Mouse (Mus musculus) right cerebral cortex, adult 18-20 months (tissue): ENCODE data around the gene Slc9a9.

Experiments used
- DNase-seq: peaks from one replicate; pipeline ENCODE4 v3.0.0; 2022; ENCODE audit warnings: mixed read lengths

Slc9a9 gene

GRCm38 (mm10) chr9:94969131-94969530 lies 299.4 kb downstream of the Slc9a9 start:
- peak; percentile 56 for DNase-seq

GRCm38 (mm10) chr9:94972021-94972420 lies 302.3 kb downstream of the Slc9a9 start:
- DNase-seq = peak; percentile 62

DNA sequence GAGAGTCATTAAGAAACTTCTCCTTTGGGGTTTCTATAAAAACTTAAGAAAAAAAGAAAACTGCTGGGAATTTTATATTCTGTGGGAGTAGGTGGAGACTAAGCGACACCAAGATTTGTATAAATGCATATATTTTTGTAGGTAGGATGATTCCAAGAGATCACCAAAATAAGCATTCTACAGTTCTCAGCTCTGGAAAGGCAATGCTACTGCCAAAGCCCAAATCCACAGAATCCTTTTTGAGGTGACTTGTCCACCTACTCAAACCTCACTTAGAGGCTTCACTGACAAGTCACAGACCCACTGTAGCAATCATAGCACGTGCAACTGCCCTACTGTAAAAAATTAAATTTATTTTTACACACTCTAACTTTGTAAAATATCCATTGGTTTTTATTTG lies 303.0 kb downstream of the Slc9a9 start:
- peak; percentile 39 for DNase-seq

- no peak for DNase-seq
Observed at GRCm38 (mm10) chr9:94976191-94976590, 306.5 kb downstream of the Slc9a9 start.

GRCm38 (mm10) chr9:94993575-94993974 lies 323.9 kb downstream of the Slc9a9 start:
- DNase-seq = no peak

- DNase-seq = peak; percentile 46
Observed at GRCm38 (mm10) chr9:95020136-95020706, 350.5 kb downstream of the Slc9a9 start.

GRCm38 (mm10) chr9:95034140-95034970 lies 364.6 kb downstream of the Slc9a9 start:
- no peak for DNase-seq

GRCm38 (mm10) chr9:95036209-95036608 lies 366.5 kb downstream of the Slc9a9 start:
- no peak for DNase-seq

GRCm38 (mm10) chr9:95042420-95042819 lies 372.7 kb downstream of the Slc9a9 start:
- DNase-seq = no peak

DNA sequence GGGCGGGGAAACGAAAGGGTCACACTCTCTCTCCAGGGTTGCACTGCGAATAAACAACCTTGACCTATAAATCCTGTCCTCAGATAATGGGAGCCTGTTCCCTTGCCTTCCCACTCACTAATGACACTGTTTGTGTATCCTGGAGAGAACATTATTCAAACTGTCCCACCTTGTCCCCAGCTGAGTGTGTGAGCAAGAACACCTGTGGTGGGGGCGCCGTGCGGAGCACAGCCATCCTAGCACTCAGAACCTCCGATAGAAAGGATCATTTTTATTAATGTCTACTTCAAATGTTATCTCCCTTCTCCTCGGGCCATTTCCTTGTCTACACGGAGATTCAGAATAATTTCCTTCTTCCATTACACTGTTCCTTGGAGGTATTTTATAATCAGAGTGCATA lies 382.5 kb downstream of the Slc9a9 start:
- DNase-seq = no peak

- DNase-seq = no peak
Observed at GRCm38 (mm10) chr9:95053183-95053582, 383.5 kb downstream of the Slc9a9 start.

GRCm38 (mm10) chr9:95055843-95056242 lies 386.1 kb downstream of the Slc9a9 start:
- no peak for DNase-seq

DNA sequence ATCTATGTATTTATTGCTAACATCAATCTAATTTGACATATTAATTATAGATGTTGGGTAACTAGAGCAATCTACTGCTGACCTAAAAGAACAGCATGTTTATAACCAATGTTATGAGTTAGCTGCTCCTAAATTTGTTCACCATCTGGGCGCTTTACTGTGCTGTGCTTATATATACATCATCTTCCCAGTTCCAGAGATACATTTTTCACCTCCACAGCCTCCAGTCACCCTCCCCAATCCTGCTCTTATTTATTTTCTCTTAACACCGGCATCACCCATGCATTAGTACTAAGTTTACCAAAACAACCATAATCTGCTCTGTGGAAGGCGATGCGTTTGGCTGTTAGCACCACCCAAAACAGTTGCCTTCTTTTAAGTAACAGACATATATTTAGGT lies 391.0 kb downstream of the Slc9a9 start:
- DNase-seq = no peak

DNA sequence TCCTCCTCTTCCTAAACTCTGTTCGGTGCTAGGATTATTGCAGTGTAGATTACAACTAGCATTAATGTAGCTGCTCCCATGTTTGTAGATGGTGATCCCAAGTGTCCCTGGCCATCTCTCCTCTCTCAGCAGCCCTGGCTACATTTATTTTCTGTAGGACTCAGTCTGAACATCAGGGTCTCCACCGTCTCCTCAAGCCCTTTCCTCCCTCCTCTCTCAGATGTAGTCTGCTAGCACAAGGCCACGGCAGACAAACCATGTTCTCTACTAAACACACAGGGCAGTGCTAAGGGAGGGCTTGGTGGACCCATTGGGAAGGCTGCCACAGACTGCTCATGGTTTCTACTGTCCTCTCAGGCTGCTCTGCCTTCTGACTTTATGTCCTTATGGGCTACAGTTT lies 397.3 kb downstream of the Slc9a9 start:
- DNase-seq = no peak

DNA sequence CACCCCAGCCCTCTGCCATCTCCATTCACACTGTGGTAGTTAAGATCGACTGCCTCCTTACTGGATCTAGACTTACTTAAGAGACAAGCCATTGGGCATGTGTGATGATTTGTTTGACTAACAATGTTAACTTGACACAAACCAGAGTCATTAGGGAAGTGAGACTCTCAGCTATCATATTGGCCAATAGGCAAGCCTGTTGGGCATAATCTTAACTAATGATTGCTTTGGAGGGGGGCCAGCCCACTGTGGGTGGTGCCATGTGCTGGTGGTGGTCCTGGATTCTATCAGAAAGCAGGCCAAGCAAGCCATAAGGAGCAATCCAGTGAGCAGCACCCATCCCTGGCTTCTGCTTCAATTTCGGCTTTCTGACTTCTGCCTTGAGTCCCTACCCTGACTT lies 398.8 kb downstream of the Slc9a9 start:
- no peak for DNase-seq

- DNase-seq = no peak
Observed at GRCm38 (mm10) chr9:95070832-95071519, 401.3 kb downstream of the Slc9a9 start.

DNA sequence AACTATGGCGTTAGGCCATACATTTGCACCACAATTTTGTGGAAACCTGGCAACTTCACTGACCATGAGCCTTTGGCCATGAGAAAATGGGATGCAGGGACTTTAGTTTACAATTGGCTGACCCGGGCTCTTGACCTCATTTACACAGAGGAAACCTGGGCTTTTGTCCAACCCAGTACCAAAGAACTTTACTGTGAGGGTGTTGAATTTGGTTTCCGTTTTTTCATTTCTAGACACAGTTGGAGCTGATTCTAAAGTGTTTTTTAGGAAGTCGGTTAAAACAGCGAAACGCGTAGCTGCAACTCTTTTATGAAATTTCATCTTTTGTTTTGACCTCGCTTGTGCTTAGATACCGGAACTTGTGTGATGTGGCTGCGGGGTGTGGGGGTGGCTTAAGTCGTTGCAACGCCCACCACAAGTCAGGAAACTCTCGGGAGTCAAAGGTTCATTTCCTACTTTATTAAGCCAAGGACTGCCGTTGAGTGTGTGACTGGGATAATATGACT lies 402.8 kb downstream of the Slc9a9 start:
- no peak for DNase-seq

- no peak for DNase-seq
Observed at GRCm38 (mm10) chr9:95073691-95074090, 404.0 kb downstream of the Slc9a9 start.

GRCm38 (mm10) chr9:95075856-95076255 lies 406.1 kb downstream of the Slc9a9 start:
- peak; percentile 39 for DNase-seq

DNA sequence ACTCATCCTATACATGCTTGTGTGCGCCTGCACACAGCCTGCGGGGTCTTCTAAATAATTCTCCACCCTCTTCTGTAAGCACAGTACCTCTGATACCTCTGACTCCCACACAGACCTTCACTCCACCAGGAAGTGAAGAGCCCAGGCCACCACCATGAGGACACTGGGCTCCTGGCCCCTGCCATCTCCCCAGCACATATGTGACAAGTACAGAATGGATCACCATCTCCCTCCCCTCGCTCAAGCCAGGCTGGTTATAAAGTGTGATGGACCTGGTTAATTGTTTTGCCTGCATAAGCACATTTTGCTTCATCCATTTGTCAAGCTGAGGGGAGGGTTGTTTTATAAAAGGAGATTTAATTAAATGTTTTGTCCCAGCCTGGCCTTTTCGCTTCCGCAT lies 408.2 kb downstream of the Slc9a9 start:
- DNase-seq = no peak

DNA sequence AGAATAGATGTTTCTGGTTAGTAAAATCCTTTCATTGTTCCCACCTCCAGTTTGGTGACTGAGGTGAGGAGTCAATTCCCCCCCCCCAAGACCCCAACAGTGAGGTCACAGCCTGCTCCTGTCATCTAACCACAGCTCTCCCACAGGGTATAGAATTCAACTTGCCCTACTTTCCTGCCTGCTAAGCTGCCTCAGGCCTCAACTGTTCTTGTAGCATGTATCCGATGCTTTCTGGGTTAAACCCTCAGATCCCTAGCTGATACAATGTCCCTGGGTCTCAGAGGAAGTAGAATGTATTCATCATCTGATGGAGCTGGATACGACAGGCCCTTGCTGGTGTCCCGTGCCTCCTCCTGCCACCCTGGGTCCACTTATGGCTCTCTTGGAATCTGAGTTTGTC lies 408.9 kb downstream of the Slc9a9 start:
- DNase-seq = no peak

- no peak for DNase-seq
Observed at GRCm38 (mm10) chr9:95079951-95080350, 410.2 kb downstream of the Slc9a9 start.

GRCm38 (mm10) chr9:95086109-95086821 lies 416.6 kb downstream of the Slc9a9 start:
- DNase-seq = no peak
